ENCODE assay signal across 9 mouse cellular contexts in the genomic region with DNA sequence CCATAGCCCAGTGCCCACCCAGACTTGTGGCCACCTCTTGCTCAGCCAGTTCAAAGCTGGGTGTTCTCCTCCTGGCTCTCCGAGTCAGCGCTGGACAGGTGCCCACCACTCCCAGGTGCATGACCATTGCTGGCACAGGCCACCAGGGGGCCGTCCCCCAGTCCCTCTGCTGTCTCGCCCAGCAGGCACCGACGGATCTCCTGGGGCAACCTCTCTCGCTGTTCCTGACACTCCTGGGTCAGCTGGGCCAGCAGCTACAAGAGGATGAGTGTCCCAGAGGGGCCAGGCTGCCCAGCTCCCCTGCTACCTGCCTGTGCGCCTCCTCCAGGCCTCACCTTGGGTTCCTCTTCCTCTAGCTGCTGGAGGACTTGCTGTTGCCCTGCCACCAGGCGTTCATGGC. TPM values are rescaled to one million over a fixed set of nuclear protein-coding genes. Genes with fewer than 3 reads are reported as not detected.
A peak's percentile ranks its signal among the peaks of the same experiment; 100 is the strongest.
DNase-seq lines count a peak whose midpoint lies in the region; ATAC-seq and TF ChIP-seq lines count a peak whose summit lies in the region.
"Had no signal": no experiment of that assay in that cellular context is flagged by ENCODE, and none has a peak within 500 bp of the region (broad histone marks: within the 10 kb centered on the region; RNA-seq: fewer than 3 reads in every experiment).

No protein-coding gene starts in this region.

- intact Hi-C loops in left cerebral cortex, postnatal 36 days (cut with DNase I): no loop called here

- peak overlapping the region; percentile 17; the same call in 1 of the 2 replicates for H3K9ac ChIP-seq in heart, embryonic 13.5 days
- H3K9ac ChIP-seq in liver, embryonic 14.5 days (replicated peaks): no peak overlapping the region

- H3K4me2 ChIP-seq in heart, embryonic 13.5 days: no peak overlapping the region
- H3K4me2 ChIP-seq in liver, embryonic 14.5 days (ENCODE audit: low read depth): no peak overlapping the region

- peaks cover 46% of the 10 kb centered on the region for H3K4me1 ChIP-seq in heart, embryonic 13.5 days
- H3K4me1 ChIP-seq in liver, embryonic 14.5 days (replicated peaks; ENCODE audit: control insufficient read depth in 2 of 2, insufficient read depth in 2 of 2, low read length in 1 of 2): peaks cover 13 to 19% of the 10 kb centered on the region in 2 experiments

- TF ChIP-seq CTCF in liver, embryonic 14.5 days (IDR thresholded peaks at IDR 0.05; ENCODE audit: low read depth): peak; percentile 79

- ATAC-seq in heart, embryonic 13.5 days (ENCODE audit: extremely low read depth, insufficient number of reproducible peaks, low FRiP score, low TSS enrichment): no peak
- ATAC-seq in liver, embryonic 14.5 days (ENCODE audit: insufficient read depth): no peak
- no peak for ATAC-seq in monocyte, adult 5-6 weeks (replicated peaks; ENCODE audit: insufficient number of reproducible peaks, low FRiP score, low TSS enrichment, poor library complexity, severe bottlenecking)

- H3K4me3 ChIP-seq in heart, embryonic 13.5 days: no peak overlapping the region
- H3K4me3 ChIP-seq in liver, embryonic 14.5 days (ENCODE audit: insufficient read depth in 1 of 2, low read depth in 2 of 2, low read length in 2 of 2): no peak overlapping the region

- TF ChIP-seq EP300 in liver, embryonic 14.5 days (IDR thresholded peaks at IDR 0.05; ENCODE audit: low read depth): no peak

- H3K27me3 ChIP-seq in heart, embryonic 13.5 days (replicated peaks): no peaks in the 10 kb centered on the region
- no peaks in the 10 kb centered on the region for H3K27me3 ChIP-seq in liver, embryonic 14.5 days (ENCODE audit: control insufficient read depth, insufficient read depth, low read length)

- H3K27ac ChIP-seq in heart, embryonic 13.5 days (replicated peaks): no peak overlapping the region
- no peak overlapping the region for H3K27ac ChIP-seq in liver, embryonic 14.5 days

- WGBS in heart, embryonic 13.5 days: 54% methylated on average over 9 of the region's 9 CpGs
- WGBS in liver, embryonic 14.5 days (ENCODE audit: insufficient replicate concordance): 59% methylated on average over 9 of the region's 9 CpGs

- DNase-seq in heart, adult 9 months (ENCODE audit: low spot score in 2 of 2): no peak
- peak; percentile 43 to 50 for DNase-seq in B cell, adult 2 months
- DNase-seq in adrenal gland, postnatal 10 days: peak; percentile 78
- DNase-seq in liver, embryonic 14.5 days (ENCODE audit: low read depth in 3 of 3, low spot score in 3 of 3): no peak
- DNase-seq in left cerebral cortex, postnatal 36 days (ENCODE audit: low spot score in 2 of 2): no peak
- no peak for DNase-seq in c-Kit-positive CD71-positive TER-119-positive erythroid progenitor cells, embryonic 14.5 days (ENCODE audit: low spot score)

- H3K36me3 ChIP-seq in heart, embryonic 13.5 days: peaks cover 53% of the 10 kb centered on the region
- no peaks in the 10 kb centered on the region for H3K36me3 ChIP-seq in liver, embryonic 14.5 days (replicated peaks; ENCODE audit: control insufficient read depth, insufficient read depth, low read depth)

- no peaks in the 10 kb centered on the region for H3K9me3 ChIP-seq in heart, embryonic 13.5 days
- no peaks in the 10 kb centered on the region for H3K9me3 ChIP-seq in liver, embryonic 14.5 days (ENCODE audit: control insufficient read depth, low read length)

RNA-seq across cellular contexts. Expression of a gene that starts 11.8 kb away (rescaled TPM):
- polyA plus RNA-seq in heart, embryonic 13.5 days (2015; fragmentation: Nextera tagmentation; extraction: Ambion mirVana): 18.6 and 19.6 TPM in 2 replicates
- 10 to 100 TPM; 33.8 to 42.3 TPM for total RNA-seq in adrenal gland, postnatal 10 days (2021)
- polyA plus RNA-seq in liver, embryonic 14.5 days (2012; rRNA removed): 5.5 and 8.8 TPM in 2 replicates
- 4.4 and 4.5 TPM in 2 replicates for polyA plus RNA-seq in liver, embryonic 14.5 days (2014; fragmentation: Nextera tagmentation; extraction: Ambion mirVana)
- total RNA-seq in monocyte, adult 5-6 weeks (2017): 13.1 to 16.8 TPM (median 14.2 TPM) in 3 replicates
- 100 to 1,000 TPM in 1 of 2 experiments, 10 to 100 TPM in 1; 94.1 to 108 TPM for total RNA-seq in left cerebral cortex, postnatal 36 days (2021)

RNA-seq across cellular contexts. Expression of a gene that starts 12.4 kb away (rescaled TPM):
- polyA plus RNA-seq in heart, embryonic 13.5 days (2015; fragmentation: Nextera tagmentation; extraction: Ambion mirVana): 56.9 and 59.8 TPM in 2 replicates
- total RNA-seq in adrenal gland, postnatal 10 days (2021): 10 to 100 TPM; 42.0 to 51.8 TPM
- polyA plus RNA-seq in liver, embryonic 14.5 days (2012; rRNA removed): 22.3 and 22.8 TPM in 2 replicates
- 25.7 and 27.9 TPM in 2 replicates for polyA plus RNA-seq in liver, embryonic 14.5 days (2014; fragmentation: Nextera tagmentation; extraction: Ambion mirVana)
- total RNA-seq in monocyte, adult 5-6 weeks (2017): 9.3 to 26.0 TPM (median 10.3 TPM) in 3 replicates
- total RNA-seq in left cerebral cortex, postnatal 36 days (2021): 10 to 100 TPM; 36.6 to 42.6 TPM

RNA-seq across cellular contexts. Expression of a gene that starts 19.7 kb away (rescaled TPM):
- polyA plus RNA-seq in heart, embryonic 13.5 days (2015; fragmentation: Nextera tagmentation; extraction: Ambion mirVana): 0.18 and 0.44 TPM in 2 replicates
- under 1 TPM; 0.30 to 0.73 TPM for total RNA-seq in adrenal gland, postnatal 10 days (2021)
- not detected in 2 replicates for polyA plus RNA-seq in liver, embryonic 14.5 days (2012; rRNA removed)
- polyA plus RNA-seq in liver, embryonic 14.5 days (2014; fragmentation: Nextera tagmentation; extraction: Ambion mirVana): 0.05 TPM in 1 of 2 replicates, not detected in the other
- total RNA-seq in monocyte, adult 5-6 weeks (2017): not detected in 3 replicates
- 10 to 100 TPM; 34.9 to 37.0 TPM for total RNA-seq in left cerebral cortex, postnatal 36 days (2021)
- total RNA-seq: hematopoietic stem cell, adult 5-6 weeks had no signal

RNA-seq across cellular contexts. Expression of a gene that starts 20.7 kb away (rescaled TPM):
- polyA plus RNA-seq in heart, embryonic 13.5 days (2015; fragmentation: Nextera tagmentation; extraction: Ambion mirVana): 82.3 and 117 TPM in 2 replicates
- total RNA-seq in adrenal gland, postnatal 10 days (2021): 100 to 1,000 TPM; 289 to 333 TPM
- polyA plus RNA-seq in liver, embryonic 14.5 days (2012; rRNA removed): 52.2 and 69.6 TPM in 2 replicates
- 74.0 and 79.2 TPM in 2 replicates for polyA plus RNA-seq in liver, embryonic 14.5 days (2014; fragmentation: Nextera tagmentation; extraction: Ambion mirVana)
- total RNA-seq in monocyte, adult 5-6 weeks (2017): 31.2 to 34.4 TPM (median 33.6 TPM) in 3 replicates
- total RNA-seq in left cerebral cortex, postnatal 36 days (2021): 10 to 100 TPM; 51.5 to 55.6 TPM

RNA-seq across cellular contexts. Expression of a gene that starts 22.2 kb away (rescaled TPM):
- 18.1 and 18.6 TPM in 2 replicates for polyA plus RNA-seq in heart, embryonic 13.5 days (2015; fragmentation: Nextera tagmentation; extraction: Ambion mirVana)
- 10 to 100 TPM; 45.7 to 63.5 TPM for total RNA-seq in adrenal gland, postnatal 10 days (2021)
- polyA plus RNA-seq in liver, embryonic 14.5 days (2012; rRNA removed): 7.2 and 7.7 TPM in 2 replicates
- 4.6 and 4.9 TPM in 2 replicates for polyA plus RNA-seq in liver, embryonic 14.5 days (2014; fragmentation: Nextera tagmentation; extraction: Ambion mirVana)
- total RNA-seq in monocyte, adult 5-6 weeks (2017): 9.2 to 17.4 TPM (median 15.8 TPM) in 3 replicates
- 10 to 100 TPM in 1 of 2 experiments, 1 to 10 TPM in 1; 9.7 to 12.5 TPM for total RNA-seq in left cerebral cortex, postnatal 36 days (2021)

Comparison
In these comparisons a context has a peak if more than half of its experiments do, and no peak if none do; other contexts are left out.
1. DNase-seq: peak in B cell, adult 2 months (2 of 2) and adrenal gland, postnatal 10 days (single experiment); none in heart, adult 9 months (0 of 2), liver, embryonic 14.5 days (0 of 3), left cerebral cortex, postnatal 36 days (0 of 2) and c-Kit-positive CD71-positive TER-119-positive erythroid progenitor cells, embryonic 14.5 days (single experiment).
2. RNA of a gene that starts 19.7 kb away (total RNA-seq): 34.9 to 37.0 TPM in left cerebral cortex, postnatal 36 days; 0.30 to 0.73 TPM in adrenal gland, postnatal 10 days and not detected in monocyte, adult 5-6 weeks; every median in the first group is over 10 times any median in the second.